Mouse (Mus musculus): ENCODE measurements around the gene Dnmt1.
A peak's percentile ranks its signal among the peaks of the same experiment; 100 is the strongest.

Dnmt1 gene

DNA sequence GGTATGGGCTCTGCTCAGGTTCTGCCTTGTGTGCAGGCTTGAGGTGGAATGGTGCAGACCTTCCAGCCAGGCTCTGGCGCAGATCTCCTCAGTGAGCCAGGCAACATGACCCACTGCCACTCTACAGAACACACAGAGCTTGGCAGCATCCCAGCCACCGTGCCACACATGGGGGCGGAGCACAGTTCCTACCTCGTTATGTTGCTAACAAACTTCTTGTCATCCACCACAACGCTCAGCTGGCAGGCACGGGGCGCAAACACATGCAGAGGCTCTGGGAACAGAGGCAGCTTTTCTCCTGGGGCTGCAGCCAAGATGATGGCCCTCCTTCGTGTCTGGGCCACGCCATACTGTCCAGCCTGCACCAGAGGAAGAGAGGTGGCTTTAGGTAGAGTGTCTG lies 49.7 kb downstream of the Dnmt1 start:
- DNase-seq, result no peak

DNA sequence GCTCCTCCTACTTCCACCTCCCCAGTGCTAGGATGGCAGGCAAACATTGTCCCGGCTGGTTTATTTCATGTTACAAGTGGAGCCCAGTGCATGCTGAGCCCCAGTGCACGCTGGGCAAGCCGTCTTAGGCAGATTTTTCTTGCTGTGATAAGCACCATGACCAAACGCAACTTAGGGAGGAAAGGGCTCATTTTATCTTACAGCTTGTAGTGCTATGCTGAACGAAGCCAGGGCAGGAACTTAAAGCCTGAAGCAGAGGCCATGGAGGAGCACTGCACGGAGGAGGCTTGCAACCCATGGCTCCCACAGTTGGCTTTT lies 57.6 kb downstream of the Dnmt1 start:
- no peak for DNase-seq

DNA sequence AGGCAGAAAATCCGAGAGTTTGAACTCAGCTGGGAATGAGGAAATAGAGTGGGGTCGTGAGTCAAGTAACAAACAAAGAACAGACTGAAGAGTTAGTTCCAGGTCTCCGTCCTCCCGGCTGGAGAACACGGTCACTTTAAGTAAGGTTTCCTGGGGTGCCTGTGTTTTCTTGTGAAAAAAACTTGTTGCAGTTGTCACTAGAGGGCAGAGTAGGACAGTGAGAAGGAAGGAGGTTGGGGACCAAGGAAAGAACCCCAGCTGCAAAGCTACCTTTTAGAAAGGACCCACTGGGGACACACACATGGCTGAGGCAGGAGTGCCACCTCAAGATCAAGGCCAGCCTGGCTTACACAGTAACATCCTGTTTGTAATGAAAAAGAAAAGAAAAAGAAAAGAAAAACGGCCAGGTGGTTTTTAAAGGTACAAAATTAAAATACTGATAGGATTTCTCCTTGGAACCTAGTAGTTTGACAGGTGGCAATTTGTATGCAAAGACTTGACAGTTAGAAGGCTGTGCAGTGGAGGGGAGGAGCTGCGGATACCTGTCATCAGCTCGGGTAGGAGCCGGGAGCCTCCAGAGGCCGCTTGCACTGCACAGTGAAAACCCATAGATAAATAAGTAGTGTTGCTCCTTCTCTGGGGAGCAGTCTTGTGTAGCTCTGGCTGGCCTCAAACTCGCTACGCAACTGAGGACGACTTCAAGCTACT lies 58.1 kb downstream of the Dnmt1 start:
- peak; percentile 71 for DNase-seq

DNA sequence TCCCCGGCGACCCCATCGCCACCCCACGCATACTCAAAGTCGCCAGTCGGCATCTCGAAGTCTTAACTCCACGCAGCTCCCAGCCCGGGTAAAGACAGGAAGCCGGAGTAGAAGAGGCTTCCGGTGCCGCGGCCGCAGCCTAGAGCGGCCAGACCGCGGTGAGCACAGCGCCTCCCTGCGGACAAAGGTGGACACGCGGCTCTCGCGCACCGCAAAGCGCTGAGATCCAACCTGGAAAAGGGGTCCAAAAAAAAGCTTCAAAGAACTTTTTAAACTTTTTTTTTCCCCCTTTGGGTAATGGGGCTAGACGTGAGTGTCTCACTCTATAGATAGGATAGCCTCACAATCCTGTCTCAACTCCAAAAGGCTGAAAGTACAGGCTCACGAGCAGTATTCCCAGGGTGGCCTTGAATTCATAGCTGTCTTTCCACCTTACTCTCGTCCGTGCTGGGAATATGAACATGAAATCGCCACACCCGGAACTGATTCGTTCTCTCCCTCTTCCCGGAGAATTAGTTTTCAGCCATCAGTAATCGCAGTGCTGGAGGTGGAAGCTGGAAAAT lies 61.1 kb downstream of the Dnmt1 start, which contains the start of gene Eif3g:
Eif3g (minus strand) TSS at position 113 of the 563 bp plus-strand sequence.
- DNase-seq, result peak; percentile 88

DNA sequence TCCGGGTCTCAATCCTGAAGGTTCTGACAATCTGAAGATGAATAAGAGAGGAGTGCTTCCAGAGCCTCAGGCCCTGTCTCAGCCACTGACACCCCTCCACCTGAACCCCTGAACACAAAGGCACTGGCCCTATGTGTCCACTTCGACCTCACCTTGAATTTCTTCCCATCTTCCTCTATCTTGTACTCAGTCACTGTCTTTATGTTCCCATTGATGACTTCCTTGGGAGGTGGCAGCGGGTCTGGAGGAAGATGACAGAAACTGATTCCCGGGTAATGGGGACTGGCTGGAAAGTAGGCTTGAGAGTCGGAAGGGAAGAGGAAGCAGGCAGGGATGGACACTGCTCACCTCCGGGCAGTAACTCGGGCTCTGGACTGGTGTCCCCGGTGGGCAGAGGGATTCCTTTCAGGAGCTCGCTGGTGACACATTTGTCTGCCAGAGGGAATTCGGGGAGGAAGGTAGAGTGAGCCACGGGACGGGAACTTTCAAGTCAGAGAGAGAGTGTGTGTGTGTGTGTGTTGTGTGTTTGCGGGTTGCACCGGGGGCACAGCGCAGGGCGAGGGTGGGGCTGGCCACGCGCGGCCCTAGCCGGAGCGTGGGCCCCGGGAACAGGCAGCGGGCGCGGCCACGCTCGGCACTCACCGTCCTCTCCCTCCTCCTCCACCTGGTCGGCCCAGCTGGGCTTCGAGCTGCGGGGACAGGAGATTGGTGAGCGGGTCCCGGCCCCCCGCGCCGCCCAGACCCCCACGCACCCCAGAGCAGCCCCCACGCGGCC lies 61.8 kb downstream of the Dnmt1 start:
- no peak for DNase-seq

DNA sequence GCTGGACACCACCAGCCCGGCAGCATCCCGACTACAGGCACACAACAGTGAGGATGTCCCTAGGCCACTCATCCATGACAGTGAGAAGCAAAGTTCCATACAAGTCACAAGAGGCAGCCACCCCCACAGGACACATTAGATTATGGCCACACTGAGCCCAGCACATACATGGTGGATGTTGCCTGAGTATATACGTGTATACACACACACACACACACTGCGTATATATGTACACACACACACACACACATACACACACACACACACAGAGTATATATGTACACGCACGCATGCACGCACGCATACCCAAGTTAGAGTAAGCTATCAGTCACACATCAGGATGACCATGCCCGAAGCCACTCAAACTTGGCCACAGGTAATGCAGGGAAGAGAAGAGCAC lies 64.3 kb downstream of the Dnmt1 start:
- DNase-seq, result no peak

DNA sequence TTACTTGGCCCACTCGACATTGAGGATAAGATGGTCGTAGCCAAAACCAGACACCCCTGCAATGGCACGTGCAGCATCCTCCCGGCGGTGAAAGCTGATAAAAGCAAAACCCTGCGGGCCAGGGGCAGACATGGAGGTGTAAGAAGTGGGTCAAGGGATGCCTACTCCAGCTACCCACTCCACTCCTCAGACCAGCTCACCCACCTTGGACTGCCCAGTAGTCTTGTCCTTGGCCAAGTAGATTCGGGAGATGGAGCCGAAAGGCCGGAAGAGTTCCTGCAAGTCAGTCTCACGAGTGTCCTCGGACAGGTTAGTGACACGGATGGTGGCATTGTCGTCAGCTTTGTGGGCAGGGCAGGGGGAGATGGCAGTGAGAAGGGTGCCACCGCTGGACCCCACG lies 65.1 kb downstream of the Dnmt1 start:
- DNase-seq, result no peak

DNA sequence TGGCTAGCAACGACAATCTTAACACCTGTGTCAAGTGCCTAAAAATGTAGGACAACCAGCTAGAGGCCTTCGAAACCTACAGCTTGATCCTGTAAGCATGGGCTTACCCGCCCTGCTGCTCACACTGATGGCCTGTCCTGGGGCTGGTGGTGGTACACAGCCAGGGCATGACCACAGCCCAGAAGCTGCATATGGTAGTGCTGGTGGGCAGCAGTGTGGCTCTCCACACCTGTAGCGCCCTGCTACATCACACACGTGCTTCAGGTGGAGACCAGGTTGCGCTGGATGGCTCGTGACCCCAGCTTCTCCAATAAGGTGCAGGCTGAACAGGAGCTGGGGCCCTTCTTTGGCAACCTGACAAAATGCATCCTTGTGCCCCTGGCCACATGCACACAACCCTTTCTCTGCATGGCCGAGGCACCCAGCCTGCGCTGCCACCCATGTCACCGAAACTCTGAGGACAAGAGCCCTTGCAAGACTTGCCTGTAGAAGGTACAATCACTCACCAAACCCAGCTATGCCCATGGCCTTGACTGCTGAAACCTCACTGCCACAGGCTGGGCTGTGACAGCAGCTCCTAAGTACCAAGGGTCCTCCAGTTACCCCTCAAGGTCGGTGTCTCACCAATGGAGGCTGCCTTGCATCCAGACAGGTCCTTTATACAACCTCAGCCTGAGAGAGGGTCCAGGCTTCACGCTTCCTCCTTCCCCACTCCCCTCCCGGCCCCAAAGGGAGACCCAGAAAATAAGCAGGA lies 65.9 kb downstream of the Dnmt1 start:
- DNase-seq, result no peak

DNA sequence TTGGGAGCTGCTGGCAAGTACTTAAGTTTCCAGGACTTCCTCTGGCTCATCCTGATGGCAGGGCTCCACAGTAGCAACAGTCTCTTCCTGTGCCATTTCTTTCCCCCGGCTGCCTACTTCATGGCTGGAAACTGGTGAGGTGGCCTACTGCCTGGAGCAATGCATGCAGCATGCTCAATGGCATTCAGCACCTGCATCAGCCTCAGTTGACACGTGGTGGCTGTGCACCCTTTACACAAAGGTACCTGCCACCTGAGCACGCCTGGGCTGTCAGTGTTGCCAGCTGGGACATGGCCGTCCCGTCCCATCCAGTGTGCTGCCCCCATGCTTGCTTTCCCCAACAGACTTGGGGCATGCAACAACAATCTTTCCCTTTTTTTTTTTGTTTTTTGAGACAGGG lies 66.6 kb downstream of the Dnmt1 start:
- no peak for DNase-seq

DNA sequence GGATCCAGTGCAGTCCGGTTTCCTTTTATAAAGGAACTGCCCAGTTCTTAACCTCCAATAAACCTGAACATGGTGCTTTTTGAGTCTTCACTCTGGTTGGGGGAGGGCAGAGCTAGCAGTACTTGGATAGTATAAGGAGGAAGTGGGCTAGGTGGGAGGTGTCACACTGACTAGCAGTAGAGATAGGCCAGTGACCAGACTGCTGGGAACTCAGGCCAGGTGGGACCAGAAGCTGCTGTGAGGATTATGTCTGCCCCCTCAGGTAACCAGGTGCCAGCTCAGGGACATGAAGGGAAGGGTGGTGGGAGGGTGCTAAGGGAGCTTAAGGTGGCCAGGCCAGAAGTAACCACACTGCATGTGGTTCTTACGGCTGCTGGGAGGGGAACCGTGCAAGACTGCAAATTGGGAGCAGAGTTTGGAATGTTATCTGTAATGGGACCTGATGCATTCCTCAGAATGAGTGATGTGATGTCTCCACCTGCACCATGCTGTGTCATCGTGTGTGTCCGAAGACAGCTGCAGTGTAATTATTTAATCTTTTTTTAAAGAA lies 67.5 kb downstream of the Dnmt1 start:
- no peak for DNase-seq

DNA sequence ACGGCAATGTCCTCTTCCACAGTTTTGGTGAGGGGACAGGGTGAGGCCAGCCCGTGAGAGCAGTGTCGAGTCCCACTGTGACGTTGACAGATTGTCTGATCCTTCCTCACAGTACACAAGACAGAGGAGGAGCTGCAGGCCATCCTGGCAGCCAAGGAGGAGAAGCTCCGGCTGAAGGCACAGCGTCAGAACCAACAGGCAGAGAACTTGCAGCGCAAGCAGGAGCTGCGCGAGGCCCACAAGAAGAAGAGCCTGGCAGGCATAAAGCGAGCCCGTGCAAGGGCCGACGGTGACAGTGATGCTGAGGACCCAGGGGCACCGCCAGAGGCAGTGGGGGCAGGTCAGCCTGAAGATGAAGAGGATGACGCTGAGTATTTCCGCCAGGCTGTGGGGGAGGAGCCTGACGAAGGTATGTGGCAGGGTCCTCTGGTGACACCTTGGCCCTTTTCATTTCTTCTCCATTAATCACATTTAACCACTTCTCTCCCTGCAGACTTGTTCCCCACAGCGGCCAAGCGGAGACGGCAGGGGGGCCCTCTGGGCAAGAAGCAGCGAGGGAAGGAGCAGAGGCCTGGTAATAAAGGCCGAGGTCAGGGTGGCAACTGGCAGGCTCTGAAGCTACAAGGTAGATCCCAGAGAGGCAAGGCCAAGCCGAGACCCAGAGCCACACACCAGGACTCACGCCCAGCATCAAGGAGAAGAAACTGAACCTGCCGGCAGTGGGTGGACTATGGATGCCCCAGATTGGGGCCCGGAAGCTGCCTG lies 68.2 kb downstream of the Dnmt1 start:
- no peak for DNase-seq

DNA sequence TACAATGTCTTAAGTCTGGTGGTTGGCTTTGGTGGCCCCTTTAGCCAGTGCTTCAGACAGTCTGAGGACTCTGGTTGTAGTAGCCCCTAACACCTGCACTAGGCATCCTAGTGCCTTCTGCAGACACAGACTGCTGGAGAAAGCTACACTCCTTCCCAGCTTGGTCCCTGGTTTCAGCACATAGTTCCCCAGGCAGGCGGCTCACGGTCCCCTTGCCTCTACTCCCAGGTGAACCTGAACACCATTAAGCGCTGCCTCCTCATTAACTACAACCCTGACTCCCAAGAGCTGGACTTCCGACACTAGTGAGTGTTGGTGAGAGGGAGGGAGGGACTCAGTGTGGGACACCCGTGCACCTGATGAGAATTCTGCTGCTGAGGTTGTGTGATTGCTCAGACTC lies 69.3 kb downstream of the Dnmt1 start:
- no peak for DNase-seq

DNA sequence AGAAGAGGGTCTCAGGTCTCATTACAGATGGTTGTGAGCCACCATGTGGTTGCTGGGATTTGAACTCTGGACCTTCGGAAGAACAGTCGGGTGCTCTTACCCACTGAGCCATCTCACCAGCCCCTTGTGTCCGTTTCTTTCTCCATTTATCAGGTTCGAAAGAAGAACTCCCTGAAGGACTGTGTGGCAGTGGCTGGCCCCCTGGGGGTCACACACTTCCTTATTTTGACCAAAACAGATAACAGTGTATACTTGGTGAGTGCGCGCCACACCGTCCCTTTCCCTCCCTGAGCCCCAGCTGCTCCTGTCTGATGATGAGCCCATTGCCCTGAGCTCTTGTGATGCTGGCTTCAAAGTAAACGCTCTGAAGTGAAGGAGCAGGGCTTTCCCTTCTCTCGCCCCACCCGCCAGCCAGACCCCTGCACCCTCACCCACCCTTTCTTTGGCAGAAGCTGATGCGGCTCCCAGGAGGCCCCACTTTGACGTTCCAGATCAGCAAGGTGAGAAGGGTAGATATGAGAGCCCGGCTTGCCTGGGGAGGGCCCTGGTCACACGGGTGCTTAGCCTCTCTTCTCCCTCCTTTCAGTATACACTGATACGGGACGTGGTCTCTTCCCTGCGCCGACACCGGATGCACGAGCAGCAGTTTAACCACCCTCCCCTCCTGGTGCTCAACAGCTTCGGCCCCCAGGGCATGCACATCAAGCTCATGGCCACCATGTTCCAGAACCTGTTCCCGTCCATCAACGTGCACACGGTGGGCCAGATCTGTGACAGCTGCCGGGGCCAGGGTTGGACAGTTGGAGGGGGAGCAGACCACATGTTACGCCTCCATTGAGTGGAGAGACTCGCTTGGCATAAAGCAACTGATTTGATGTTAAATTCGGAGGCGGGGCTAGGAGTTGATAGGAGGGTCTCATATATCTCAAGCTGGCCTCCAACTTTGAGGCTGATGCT lies 70.2 kb downstream of the Dnmt1 start:
- no peak for DNase-seq

DNA sequence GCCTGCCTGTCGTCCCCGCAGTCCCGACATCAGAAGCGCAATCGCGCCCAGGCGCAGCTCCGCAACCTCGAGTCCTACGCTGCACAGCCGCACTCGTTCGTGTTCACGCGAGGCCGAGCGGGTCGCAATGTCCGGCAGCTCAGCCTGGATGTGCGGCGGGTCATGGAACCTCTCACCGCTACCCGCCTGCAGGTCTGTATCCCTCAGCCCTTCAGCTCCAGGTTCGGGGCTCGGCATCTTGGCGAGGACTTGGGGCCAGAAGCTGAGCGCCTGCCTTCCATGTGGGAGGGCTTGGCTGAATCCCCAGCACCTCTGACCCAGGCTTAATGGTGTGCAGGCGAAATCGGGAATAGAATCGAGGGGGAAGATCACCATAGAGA lies 71.3 kb downstream of the Dnmt1 start:
- no peak for DNase-seq

DNA sequence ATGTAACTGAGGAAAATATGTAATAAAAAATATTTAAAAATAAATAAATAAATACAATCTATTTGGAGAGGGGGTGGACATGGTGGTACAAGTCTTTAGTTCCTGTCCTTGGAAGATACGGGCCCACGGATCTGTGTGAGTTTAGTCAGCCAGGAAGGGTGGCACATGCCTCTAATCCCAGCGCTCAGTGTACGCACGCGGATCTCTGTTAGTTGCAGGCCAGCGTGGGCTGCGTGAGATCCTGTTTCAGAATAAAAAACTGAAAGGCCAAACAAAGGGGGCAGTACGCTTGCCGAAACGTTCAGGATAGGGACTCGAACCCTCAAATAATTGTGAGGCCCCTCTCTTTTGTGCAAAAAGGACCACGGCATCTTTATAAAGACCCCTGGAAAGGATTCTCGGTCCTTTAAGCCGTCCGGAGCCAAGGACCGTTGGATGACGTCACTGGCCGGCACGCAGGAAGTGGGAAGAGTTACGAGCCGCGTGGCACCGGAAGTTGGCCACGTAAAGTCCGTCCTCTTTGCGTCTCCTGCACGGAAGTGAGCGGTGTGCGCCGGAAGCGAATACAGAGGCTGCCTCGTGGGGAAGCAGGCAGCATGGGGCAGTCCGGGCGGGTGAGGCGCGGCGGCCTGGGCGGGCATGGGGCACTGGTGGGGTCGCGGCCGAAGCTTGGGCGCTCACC lies 71.8 kb downstream of the Dnmt1 start, which contains the start of gene Ppan:
Ppan (plus strand) TSS at position 472 of the 682 bp plus-strand sequence.
- DNase-seq, result peak; percentile 93

DNA sequence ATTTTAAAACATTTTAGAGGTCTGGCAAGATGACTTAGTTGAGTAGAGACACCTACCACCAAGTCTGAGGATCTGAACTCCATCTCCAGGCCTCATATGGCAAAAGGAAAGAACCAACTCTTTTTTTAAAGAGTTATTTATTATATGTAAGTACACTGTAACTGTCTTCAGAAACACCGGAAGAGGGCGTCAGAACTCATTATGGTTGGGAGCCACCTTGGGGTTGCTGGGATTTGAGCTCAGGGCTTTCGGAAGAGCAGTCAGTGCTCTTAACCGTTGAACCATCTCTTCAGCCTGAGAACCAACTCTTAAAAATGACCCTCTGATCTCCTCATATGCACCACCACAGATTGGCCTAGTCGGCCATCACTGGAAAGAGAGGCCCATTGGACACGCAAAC lies 72.5 kb downstream of the Dnmt1 start:
- no peak for DNase-seq

DNA sequence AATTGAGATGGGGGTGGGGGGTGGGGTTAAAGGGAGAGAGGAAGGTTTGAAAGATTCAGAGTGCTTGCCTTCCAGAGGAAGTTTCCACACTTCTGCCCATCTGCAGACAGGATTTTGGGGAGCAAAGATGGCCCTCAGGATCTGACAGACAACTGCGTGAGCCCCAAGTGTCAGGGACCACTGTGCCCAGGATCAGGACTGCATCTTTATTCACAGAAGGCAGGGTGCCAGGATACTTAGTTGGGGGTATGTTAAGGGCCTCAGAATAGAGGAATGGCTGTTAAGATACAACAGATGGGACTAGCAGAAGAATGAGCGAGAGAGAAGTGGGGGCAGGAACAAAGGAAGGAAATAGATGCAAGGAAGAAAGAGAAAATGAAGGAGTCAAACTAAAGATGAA lies 73.1 kb downstream of the Dnmt1 start:
- no peak for DNase-seq

DNA sequence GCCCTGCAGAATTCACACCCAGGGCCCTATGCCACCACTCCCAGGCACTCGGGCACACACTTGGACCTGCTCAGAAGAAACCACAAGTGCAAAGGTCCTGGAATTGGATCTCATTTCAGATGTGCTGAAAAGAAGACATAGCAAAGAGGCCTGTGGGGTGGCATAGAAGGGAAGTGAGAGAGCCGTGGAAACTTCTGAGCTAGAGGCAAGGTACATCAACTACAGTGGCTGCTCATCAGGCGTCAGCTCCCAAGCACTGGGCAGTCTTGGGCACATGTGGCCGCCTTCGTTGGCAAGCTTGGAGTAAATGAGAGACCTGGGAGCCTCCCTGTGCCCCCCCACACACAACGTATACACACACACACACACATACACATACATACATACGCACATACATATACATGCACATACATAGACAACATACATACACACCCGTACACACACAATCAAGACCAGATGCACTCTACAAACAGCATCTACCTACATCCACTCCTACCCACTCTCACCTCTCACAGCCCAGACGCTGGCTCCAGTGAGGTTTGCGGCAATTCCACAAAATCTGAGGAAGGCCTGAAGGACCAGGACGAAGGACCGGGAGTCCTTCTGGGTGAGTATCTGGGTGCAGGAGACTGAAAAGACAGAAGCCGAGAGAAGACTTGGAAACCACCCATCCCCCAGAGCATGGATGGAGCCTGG lies 80.4 kb downstream of the Dnmt1 start, which contains the start of gene Angptl6:
Angptl6 (minus strand) TSS at position 631 of the 696 bp plus-strand sequence.
- no peak for DNase-seq

DNA sequence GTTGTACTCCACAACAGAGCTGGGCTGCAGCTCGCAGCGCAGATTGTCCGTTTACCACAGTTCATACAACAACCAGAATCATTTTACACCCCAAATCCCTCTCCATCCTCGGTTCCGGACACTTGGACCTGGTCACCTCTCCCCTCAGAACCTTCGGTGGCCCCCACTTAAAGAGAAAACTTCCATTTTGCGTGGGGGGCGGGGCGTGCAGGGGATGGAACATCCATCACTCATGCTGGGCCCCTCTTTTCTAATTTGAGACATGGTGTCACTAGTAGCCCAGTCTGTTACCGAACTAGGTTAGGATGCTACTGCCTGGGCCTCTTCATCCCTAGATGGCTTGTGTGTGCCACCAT lies 81.0 kb downstream of the Dnmt1 start:
- DNase-seq, result peak; percentile 64
